Mouse (Mus musculus) ES-E14 (cell line): ENCODE measurements at regions not wholly inside any gene's neighbourhood (a gene's known extent, or its start where the extent isn't known, plus 50 kb on each side); places are given as distances from the start of the nearest gene placed in this dataset.

Experiments
- DNase-seq: peaks from one replicate; pipeline ENCODE4 v3.0.0-alpha.2; 2013; ENCODE audit warnings: low read depth, low spot score
- H3K27ac ChIP-seq: 2 replicates; pipeline ENCODE4 v1.5.1; 2012; ENCODE audit warnings: low read depth, mild to moderate bottlenecking, low read length, moderate library complexity, mixed read lengths; ENCODE audit not compliant: poor library complexity, insufficient read depth, severe bottlenecking
- H3K36me3 ChIP-seq: 2 replicates; pipeline ENCODE4 v1.6.1; 2012; ENCODE audit warnings: mild to moderate bottlenecking, low read length, moderate library complexity, mixed read lengths; ENCODE audit not compliant: control insufficient read depth, poor library complexity, insufficient read depth, severe bottlenecking
- H3K4me1 ChIP-seq, 2 experiments: fragments of 150-350 bp in 1 of 2; sonication (generic) in 1 of 2; 2 replicates each; pipeline ENCODE4 v1.6.1; 2012; ENCODE audit warnings: low read length in 2 of 2, mild to moderate bottlenecking in 1 of 2, mixed read lengths in 1 of 2; ENCODE audit not compliant: control insufficient read depth in 2 of 2, insufficient read depth in 2 of 2, poor library complexity in 1 of 2
- H3K4me3 ChIP-seq, 2 experiments: fragments of 150-350 bp in 1 of 2; sonication (generic) in 1 of 2; 2 replicates each; pipeline ENCODE4 v1.5.1; 2012; ENCODE audit warnings: low read length in 2 of 2, low read depth in 1 of 2, mild to moderate bottlenecking in 1 of 2, mixed read lengths in 1 of 2; ENCODE audit not compliant: insufficient read depth in 1 of 2, poor library complexity in 1 of 2, severe bottlenecking in 1 of 2
- H3K9ac ChIP-seq: 2 replicates; pipeline ENCODE4 v1.6.1; 2012; ENCODE audit warnings: low read depth, mild to moderate bottlenecking, low read length, mixed read lengths; ENCODE audit not compliant: poor library complexity, insufficient read depth, severe bottlenecking
- H3K9me3 ChIP-seq: fragments of 150-350 bp; sonication (generic); 2 replicates; pipeline ENCODE4 v1.6.1; 2012; ENCODE audit warnings: low read depth, mild to moderate bottlenecking, low read length; ENCODE audit not compliant: control insufficient read depth, insufficient read depth
- CHD2 ChIP-seq: IDR thresholded peaks from 2 replicates; pipeline ENCODE4 v1.6.1; 2014; ENCODE audit warnings: mild to moderate bottlenecking, low read depth, low read length, inconsistent platforms
- HCFC1 ChIP-seq: IDR thresholded peaks from 2 replicates; pipeline ENCODE4 v1.6.1; 2012; ENCODE audit warnings: low read length, inconsistent platforms, borderline replicate concordance; ENCODE audit not compliant: insufficient read depth
- MAFK ChIP-seq: IDR thresholded peaks from 2 replicates; pipeline ENCODE4 v1.6.1; 2014; ENCODE audit warnings: mild to moderate bottlenecking, low read depth, low read length, inconsistent platforms; ENCODE audit not compliant: insufficient read depth
- ZC3H11A ChIP-seq: IDR thresholded peaks from 2 replicates; pipeline ENCODE4 v1.6.1; 2012; ENCODE audit warnings: low read depth, mild to moderate bottlenecking, inconsistent platforms, low read length, borderline replicate concordance
- ZNF384 ChIP-seq: IDR thresholded peaks from 2 replicates; pipeline ENCODE4 v1.6.1; 2012; ENCODE audit warnings: low read depth, low read length, inconsistent platforms
- in situ Hi-C, 2 experiments: fragments of 600-800 bp; cut with MboI; formaldehyde crosslinking; loops; one replicate each; pipeline ENCODE4 v1.15.1; 2025; ENCODE audit warnings: low sequenced_read_pairs in 2 of 2, inconsistent platforms in 1 of 2; ENCODE audit not compliant: unreplicated experiment in 2 of 2

- in situ Hi-C loops = no loop called here
- Histone ChIP-seq H3K4me1 (no peaks in the 10 kb centered on the region), H3K36me3 (no peaks in the 10 kb centered on the region), H3K27ac (no peak overlapping the region), H3K4me3 (no peak overlapping the region), H3K9ac (no peak overlapping the region), H3K9me3 (no peaks in the 10 kb centered on the region)
- TF ChIP-seq HCFC1 (no peak), ZC3H11A (no peak), MAFK (no peak), CHD2 (no peak), ZNF384 (no peak)
- DNase-seq = no peak
These were observed 166.0 kb downstream of the Gm7489 start for GRCm38 (mm10) chr15:54050711-54051110.

- DNase-seq = peak; percentile 44
- no peaks in the 10 kb centered on the region for H3K9me3 ChIP-seq
- in situ Hi-C loops = no loop called here
These were observed 185.4 kb downstream of the Gm7489 start for GRCm38 (mm10) chr15:54070005-54070634.

GRCm38 (mm10) chr15:54071732-54072131 lies 187.0 kb downstream of the Gm7489 start:
- TF ChIP-seq ZNF384 (no peak), ZC3H11A (no peak), MAFK (no peak), HCFC1 (no peak), CHD2 (no peak)
- no peak overlapping the region for H3K27ac ChIP-seq
- no peak overlapping the region for H3K9ac ChIP-seq
- H3K4me1 ChIP-seq = no peaks in the 10 kb centered on the region
- H3K9me3 ChIP-seq = no peaks in the 10 kb centered on the region
- no peaks in the 10 kb centered on the region for H3K36me3 ChIP-seq
- no peak overlapping the region for H3K4me3 ChIP-seq
- in situ Hi-C loops = no loop called here
- DNase-seq = no peak

More at GRCm38 (mm10) chr15:54070005-54070634, 185.4 kb downstream of the Gm7489 start:
- no peak overlapping the region for H3K27ac ChIP-seq
- peak; percentile 92 for TF ChIP-seq ZC3H11A
- no peak for TF ChIP-seq HCFC1
- no peaks in the 10 kb centered on the region for H3K36me3 ChIP-seq
- no peak overlapping the region for H3K4me3 ChIP-seq
- no peaks in the 10 kb centered on the region for H3K4me1 ChIP-seq
- no peak overlapping the region for H3K9ac ChIP-seq

- no peak overlapping the region for H3K9ac ChIP-seq
- no peaks in the 10 kb centered on the region for H3K36me3 ChIP-seq
- TF ChIP-seq ZNF384 (no peak), ZC3H11A (no peak), HCFC1 (no peak)
- no peak overlapping the region for H3K27ac ChIP-seq
- in situ Hi-C loops = no loop called here
- H3K4me1 ChIP-seq = no peaks in the 10 kb centered on the region
- H3K9me3 ChIP-seq = no peaks in the 10 kb centered on the region
- H3K4me3 ChIP-seq = no peak overlapping the region
- DNase-seq = no peak
These were observed 206.6 kb downstream of the Gm7489 start for GRCm38 (mm10) chr15:54091301-54091700.

GRCm38 (mm10) chr15:54092386-54092785 lies 207.7 kb downstream of the Gm7489 start:
- no peak for TF ChIP-seq CHD2
- no peak for TF ChIP-seq MAFK
- TF ChIP-seq ZC3H11A = no peak
- TF ChIP-seq ZNF384 = no peak
- no peak for TF ChIP-seq HCFC1
- Histone ChIP-seq H3K9me3 (no peaks in the 10 kb centered on the region), H3K4me3 (no peak overlapping the region), H3K9ac (no peak overlapping the region), H3K27ac (no peak overlapping the region), H3K36me3 (no peaks in the 10 kb centered on the region), H3K4me1 (no peaks in the 10 kb centered on the region)
- in situ Hi-C loops = no loop called here
- DNase-seq = no peak
